Mouse (Mus musculus) heart, embryonic 11.5 days (tissue): ENCODE results near the gene Hmga1. TPM values are rescaled to one million over a fixed set of nuclear protein-coding genes. Genes with fewer than 3 reads are reported as not detected.

Experiments
- ATAC-seq: fragments of 200-750 bp; cut with Nextera tagmentation; replicated peaks from 2 replicates; pipeline ENCODE4 v1.8.0; 2017; ENCODE audit warnings: moderate library complexity; ENCODE audit not compliant: insufficient number of reproducible peaks, low FRiP score, low TSS enrichment
- H3K27ac ChIP-seq: fragments of 300-500 bp; sonication (generic); 2 replicates; pipeline ENCODE4 v1.5.1; 2014; ENCODE audit warnings: mild to moderate bottlenecking, low read depth, low read length
- H3K27me3 ChIP-seq: fragments of 300-500 bp; sonication (generic); 2 replicates; pipeline ENCODE4 v1.6.1; 2014; ENCODE audit warnings: mild to moderate bottlenecking, low read length, mixed read lengths; ENCODE audit not compliant: control insufficient read depth, insufficient read depth
- H3K36me3 ChIP-seq: fragments of 300-500 bp; sonication (generic); 2 replicates; pipeline ENCODE4 v1.6.1; 2014; ENCODE audit warnings: mild to moderate bottlenecking, low read length, moderate library complexity, mixed read lengths; ENCODE audit not compliant: control insufficient read depth, insufficient read depth
- H3K4me1 ChIP-seq: fragments of 300-500 bp; sonication (generic); 2 replicates; pipeline ENCODE4 v1.6.1; 2014; ENCODE audit warnings: low read length; ENCODE audit not compliant: control insufficient read depth, insufficient read depth
- H3K4me2 ChIP-seq: fragments of 300-500 bp; sonication (generic); 2 replicates; pipeline ENCODE4 v1.6.1; 2014; ENCODE audit warnings: mild to moderate bottlenecking, moderate library complexity
- H3K4me3 ChIP-seq: fragments of 300-500 bp; sonication (generic); 2 replicates; pipeline ENCODE4 v1.5.1; 2014; ENCODE audit warnings: low read depth, low read length
- H3K9ac ChIP-seq: fragments of 300-500 bp; sonication (generic); 2 replicates; pipeline ENCODE4 v1.6.1; 2014; ENCODE audit warnings: mild to moderate bottlenecking, low read depth, low read length, moderate library complexity
- H3K9me3 ChIP-seq: fragments of 300-500 bp; sonication (generic); replicated peaks from 2 replicates; pipeline ENCODE4 v1.6.1; 2016; ENCODE audit warnings: low read length; ENCODE audit not compliant: control insufficient read depth
- WGBS: fragments of 180-500 bp; shearing (Covaris S2); extraction: QIAGEN DNeasy Blood & Tissue Kit; methylation state at CpG from one replicate; pipeline ENCODE4 v1.1.7; 2014; ENCODE audit not compliant: insufficient replicate concordance; 5-methylcytosine and 5-hydroxymethylcytosine counted together
- polyA plus RNA-seq: library from polyadenylated mRNA; unstranded; fragments of >200 nt; fragmentation: Nextera tagmentation; extraction: Ambion mirVana; gene quantifications from 2 replicates; pipeline ENCODE4 v1.2.1, GENCODE M21; 2014

Gene Hmga1
- polyA plus RNA-seq, 1 experiment from 2014 or later = 278 TPM

DNA sequence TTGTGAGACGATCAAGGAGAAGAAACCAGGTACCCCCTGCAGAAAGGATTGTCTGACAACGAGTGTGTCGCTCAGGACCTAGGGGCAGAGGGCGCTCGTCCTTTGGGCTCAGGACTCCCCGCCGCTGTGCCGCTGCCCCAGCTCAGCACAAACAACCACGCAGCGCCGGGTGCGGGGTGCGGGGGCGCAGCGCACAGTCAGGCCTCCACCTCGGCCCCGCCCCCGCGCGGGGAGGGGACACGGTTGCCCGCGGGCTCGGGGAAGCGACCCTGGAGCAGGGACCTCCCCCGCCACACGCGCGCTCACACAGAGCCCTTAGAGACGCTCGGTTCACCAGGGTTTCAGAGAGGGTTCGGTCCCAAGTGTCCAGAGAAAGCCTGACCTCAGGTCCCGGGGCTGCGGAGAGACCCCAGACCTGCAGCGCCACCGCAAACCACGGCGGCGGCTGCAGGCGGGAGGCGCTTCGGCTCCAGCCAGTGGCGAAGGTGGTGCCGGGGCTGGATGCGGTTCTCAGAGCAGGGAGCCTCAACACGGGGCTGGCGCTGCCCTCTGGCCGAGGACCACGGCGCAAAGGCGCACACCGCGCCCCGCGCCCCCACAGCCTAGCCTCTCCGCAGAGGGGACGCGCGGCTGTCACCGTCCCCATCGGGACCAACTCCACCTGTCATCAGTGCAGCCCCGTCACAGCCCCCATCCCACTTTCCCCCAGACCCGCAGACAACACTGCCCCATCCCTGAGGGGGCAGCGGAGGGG is 44.3 kb upstream of the Hmga1 start:
- H3K36me3 ChIP-seq = no peaks in the 10 kb centered on the region
- no peak for ATAC-seq
- H3K27ac ChIP-seq = no peak overlapping the region
- peaks cover 95% of the 10 kb centered on the region for H3K27me3 ChIP-seq
- H3K9ac ChIP-seq = no peak overlapping the region
- peak overlapping the region; percentile 100 for H3K4me2 ChIP-seq
- under 1% methylated on average over 62 of the region's 64 CpGs for WGBS
- H3K9me3 ChIP-seq = no peaks in the 10 kb centered on the region
- H3K4me3 ChIP-seq = peak overlapping the region; percentile 64
- H3K4me1 ChIP-seq = peaks cover 14% of the 10 kb centered on the region

- peaks cover 14% of the 10 kb centered on the region for H3K4me1 ChIP-seq
- under 1% methylated on average over 68 of the region's 78 CpGs for WGBS
These were observed 43.6 kb upstream of the Hmga1 start for GRCm38 (mm10) chr17:27512619-27513161.

DNA sequence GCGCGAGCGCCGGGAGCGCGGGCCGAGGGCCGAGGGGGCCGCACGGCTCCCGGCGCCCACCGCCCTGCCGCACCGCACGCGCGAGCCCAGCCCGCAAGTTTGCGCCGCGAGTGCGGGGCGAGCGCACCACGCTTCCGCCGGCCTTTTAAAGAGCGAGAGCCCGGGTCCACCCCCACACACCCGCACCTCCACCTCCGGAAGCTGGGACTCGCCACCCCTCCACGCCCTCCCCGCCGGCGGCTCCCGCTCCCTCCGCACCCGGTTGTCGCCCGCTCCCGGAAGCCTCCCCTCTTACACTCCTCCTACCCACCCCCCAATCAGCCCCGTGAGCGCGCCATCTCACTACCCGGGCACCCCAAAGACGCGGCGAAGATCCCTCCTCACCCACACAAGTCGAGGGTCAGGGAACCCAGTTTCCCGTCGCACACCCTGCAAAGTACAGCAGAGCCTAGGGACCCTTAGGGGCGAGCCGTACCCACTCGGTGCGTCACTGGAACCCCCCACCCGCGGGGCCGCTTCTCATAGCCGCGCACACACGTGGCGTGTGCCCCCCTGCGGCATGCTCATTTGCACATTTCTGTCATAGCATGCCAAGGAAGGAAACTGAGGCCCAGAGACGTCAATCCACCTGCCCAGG is 42.9 kb upstream of the Hmga1 start:
- ATAC-seq = no peak; the same call in 1 of the 2 replicates
- 2% methylated on average over 46 of the region's 66 CpGs for WGBS
- H3K9ac ChIP-seq = no peak overlapping the region

More at GRCm38 (mm10) chr17:27512619-27513161, 43.6 kb upstream of the Hmga1 start:
- Histone ChIP-seq H3K27me3 (peaks cover 96% of the 10 kb centered on the region), H3K9me3 (no peaks in the 10 kb centered on the region), H3K27ac (no peak overlapping the region), H3K4me3 (peak overlapping the region; percentile 64), H3K4me2 (peak overlapping the region; percentile 100), H3K9ac (no peak overlapping the region), H3K36me3 (no peaks in the 10 kb centered on the region)
- ATAC-seq = no peak

DNA sequence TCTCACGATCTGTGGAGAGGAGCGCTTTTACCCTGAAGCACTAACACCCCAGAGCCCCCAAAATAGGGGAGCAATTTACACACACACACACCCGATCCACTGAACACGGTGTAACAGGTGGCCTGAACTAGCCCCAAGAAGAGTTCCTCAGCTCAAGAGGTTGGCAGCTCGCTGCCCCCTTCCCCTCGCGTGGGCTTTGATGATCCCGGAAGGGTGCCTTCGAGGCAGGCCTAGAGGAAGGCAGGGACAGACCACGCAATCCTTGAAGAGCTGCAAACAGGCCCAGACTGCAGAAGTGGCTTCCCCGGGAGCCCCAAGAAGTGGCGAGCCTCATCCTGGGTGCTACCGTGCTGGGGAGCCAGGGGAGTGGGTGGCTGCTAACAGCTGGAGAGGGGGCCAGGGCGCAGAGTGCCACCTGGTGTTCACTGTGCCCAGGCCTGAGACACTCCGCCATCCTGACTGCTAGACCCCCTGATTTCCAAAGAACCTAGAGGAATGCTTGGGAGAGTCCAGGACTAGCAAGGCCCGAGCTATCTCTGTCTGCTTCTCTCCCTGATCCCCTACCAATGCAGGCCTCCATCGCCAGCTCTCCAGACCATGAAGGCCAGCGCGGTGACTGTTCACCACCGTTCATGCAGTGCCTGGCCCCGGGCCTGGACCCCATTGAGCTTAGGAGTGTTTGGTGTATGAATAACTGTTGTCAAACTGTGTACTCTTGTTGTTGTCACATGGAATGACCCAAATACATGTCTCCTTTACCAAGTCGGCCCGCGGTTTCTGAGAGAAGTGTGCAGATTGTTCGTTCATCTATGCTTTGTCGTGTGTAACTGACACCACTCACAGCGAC is 42.2 kb upstream of the Hmga1 start:
- no peak for ATAC-seq
- Histone ChIP-seq H3K27me3 (peaks cover 96% of the 10 kb centered on the region), H3K4me2 (peak overlapping the region; percentile 100), H3K36me3 (no peaks in the 10 kb centered on the region), H3K4me1 (peaks cover 14% of the 10 kb centered on the region), H3K9ac (no peak overlapping the region), H3K27ac (no peak overlapping the region), H3K4me3 (no peak overlapping the region), H3K9me3 (no peaks in the 10 kb centered on the region)
- 33% methylated on average over 27 of the region's 27 CpGs for WGBS

More for the DNA sequence above, 42.9 kb upstream of the Hmga1 start:
- Histone ChIP-seq H3K27me3 (peaks cover 96% of the 10 kb centered on the region), H3K4me3 (peak overlapping the region; percentile 64), H3K27ac (no peak overlapping the region), H3K36me3 (no peaks in the 10 kb centered on the region), H3K9me3 (no peaks in the 10 kb centered on the region), H3K4me2 (peak overlapping the region; percentile 100), H3K4me1 (peaks cover 14% of the 10 kb centered on the region)

GRCm38 (mm10) chr17:27518296-27518695 is 38.0 kb upstream of the Hmga1 start:
- no peak overlapping the region for H3K4me2 ChIP-seq
- H3K4me3 ChIP-seq = no peak overlapping the region
- no peak overlapping the region for H3K9ac ChIP-seq
- ATAC-seq = no peak
- H3K27ac ChIP-seq = no peak overlapping the region
- H3K4me1 ChIP-seq = peaks cover 5% of the 10 kb centered on the region; the same call in 1 of the 2 replicates
- no peaks in the 10 kb centered on the region for H3K36me3 ChIP-seq
- no peaks in the 10 kb centered on the region for H3K9me3 ChIP-seq
- H3K27me3 ChIP-seq = peaks cover 87% of the 10 kb centered on the region
- WGBS = 31% methylated on average over 9 of the region's 9 CpGs

GRCm38 (mm10) chr17:27518700-27519595 is 37.3 kb upstream of the Hmga1 start:
- 41% methylated on average over 15 of the region's 15 CpGs for WGBS
- H3K9ac ChIP-seq = no peak overlapping the region
- no peak overlapping the region for H3K27ac ChIP-seq
- peaks cover 80% of the 10 kb centered on the region for H3K27me3 ChIP-seq
- H3K4me1 ChIP-seq = no peaks in the 10 kb centered on the region
- H3K36me3 ChIP-seq = no peaks in the 10 kb centered on the region
- ATAC-seq = no peak
- H3K4me2 ChIP-seq = no peak overlapping the region
- no peak overlapping the region for H3K4me3 ChIP-seq
- H3K9me3 ChIP-seq = no peaks in the 10 kb centered on the region

DNA sequence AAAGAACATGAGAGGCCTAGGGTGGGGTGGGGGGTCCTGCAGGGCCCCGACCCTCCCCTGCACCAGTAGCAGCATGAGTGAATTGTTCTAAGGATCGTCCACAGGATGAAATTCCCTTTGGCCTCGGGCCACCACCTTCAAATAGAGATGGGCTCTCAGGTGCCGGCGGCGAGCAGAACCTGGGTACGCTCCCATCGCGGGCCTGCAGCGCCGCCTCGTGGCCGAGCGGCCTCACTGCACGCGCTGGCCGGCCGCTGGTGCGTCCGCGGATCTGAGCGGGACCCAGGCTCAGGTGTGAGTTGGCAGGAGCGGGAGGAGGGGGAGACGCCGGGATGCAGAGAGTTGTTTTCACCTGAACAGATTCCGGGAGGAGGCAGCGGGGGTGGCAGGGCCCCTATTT is 35.7 kb upstream of the Hmga1 start:
- Histone ChIP-seq H3K9me3 (no peaks in the 10 kb centered on the region), H3K27ac (no peak overlapping the region), H3K4me1 (no peaks in the 10 kb centered on the region), H3K4me3 (no peak overlapping the region), H3K9ac (no peak overlapping the region), H3K27me3 (peaks cover 64% of the 10 kb centered on the region), H3K36me3 (no peaks in the 10 kb centered on the region), H3K4me2 (no peak overlapping the region)
- no peak for ATAC-seq
- WGBS = 2% methylated on average over 27 of the region's 27 CpGs
